Comparison of ENCODE assay signal across 8 mouse cellular contexts in genomic region chr7:19093174-19093521, GRCm38 (mm10). TPM values are rescaled to one million over a fixed set of nuclear protein-coding genes. Genes with fewer than 3 reads are reported as not detected.
DNase-seq lines count a peak whose midpoint lies in the region; ATAC-seq and TF ChIP-seq lines count a peak whose summit lies in the region.

No protein-coding gene starts in this region.

- no peaks in the 10 kb centered on the region for H3K9me3 ChIP-seq in intestine, postnatal 0 days (ENCODE audit: control insufficient read depth)
- H3K9me3 ChIP-seq in limb, embryonic 12.5 days = no peaks in the 10 kb centered on the region
- H3K9me3 ChIP-seq in midbrain, embryonic 13.5 days = no peaks in the 10 kb centered on the region

- H3K27me3 ChIP-seq in intestine, postnatal 0 days (replicated peaks; ENCODE audit: control insufficient read depth, insufficient read depth, low read length) = no peaks in the 10 kb centered on the region
- H3K27me3 ChIP-seq in limb, embryonic 12.5 days = peaks cover 18% of the 10 kb centered on the region
- peaks cover 38% of the 10 kb centered on the region for H3K27me3 ChIP-seq in midbrain, embryonic 13.5 days

- peak; percentile 72 for DNase-seq in left cerebral cortex, adult 11 months (ENCODE audit: low spot score)
- DNase-seq in left cerebral cortex, adult 8-10 months (ENCODE audit: low spot score in 2 of 2) = no peak
- DNase-seq in embryo, embryonic 9.5 days (ENCODE audit: extremely low spot score) = peak; percentile 89
- peak; percentile 98 for DNase-seq in heart, adult 11 months
- DNase-seq in spleen, adult 18-20 months = peak; percentile 79 to 89

- no peak overlapping the region for H3K9ac ChIP-seq in intestine, postnatal 0 days (ENCODE audit: low read depth, low read length)
- H3K9ac ChIP-seq in limb, embryonic 12.5 days (replicated peaks) = peak overlapping the region; percentile 66
- no peak overlapping the region for H3K9ac ChIP-seq in midbrain, embryonic 13.5 days (replicated peaks)

- H3K36me3 ChIP-seq in intestine, postnatal 0 days (ENCODE audit: control insufficient read depth, insufficient read depth) = peaks cover 7% of the 10 kb centered on the region; the same call in 1 of the 2 replicates
- H3K36me3 ChIP-seq in limb, embryonic 12.5 days = peaks cover 45% of the 10 kb centered on the region
- H3K36me3 ChIP-seq in midbrain, embryonic 13.5 days = peaks cover 35% of the 10 kb centered on the region

- WGBS in intestine, postnatal 0 days = under 1% methylated on average over 13 of the region's 15 CpGs
- WGBS in limb, embryonic 12.5 days = 0% methylated on average over 14 of the region's 15 CpGs
- WGBS in midbrain, embryonic 13.5 days = 2% methylated on average over 9 of the region's 15 CpGs

- ATAC-seq in intestine, postnatal 0 days = peak; percentile 52
- peak; percentile 11 for ATAC-seq in limb, embryonic 12.5 days (ENCODE audit: insufficient number of reproducible peaks, insufficient read depth, low FRiP score, low TSS enrichment, low read depth)
- peak; percentile 44 for ATAC-seq in midbrain, embryonic 13.5 days

- H3K4me2 ChIP-seq in intestine, postnatal 0 days (replicated peaks; ENCODE audit: low read depth) = peak overlapping the region; percentile 95
- peak overlapping the region; percentile 92 for H3K4me2 ChIP-seq in limb, embryonic 12.5 days
- H3K4me2 ChIP-seq in midbrain, embryonic 13.5 days (replicated peaks) = peak overlapping the region; percentile 98

- peaks cover 6% of the 10 kb centered on the region for H3K4me1 ChIP-seq in intestine, postnatal 0 days (replicated peaks; ENCODE audit: control insufficient read depth, insufficient read depth, low read length)
- peaks cover 43% of the 10 kb centered on the region for H3K4me1 ChIP-seq in limb, embryonic 12.5 days (replicated peaks)
- peaks cover 55% of the 10 kb centered on the region for H3K4me1 ChIP-seq in midbrain, embryonic 13.5 days (replicated peaks)

- peak overlapping the region; percentile 63 for H3K4me3 ChIP-seq in intestine, postnatal 0 days (ENCODE audit: low read depth, low read length)
- H3K4me3 ChIP-seq in limb, embryonic 12.5 days (replicated peaks) = peak overlapping the region; percentile 85
- peak overlapping the region; percentile 63 for H3K4me3 ChIP-seq in midbrain, embryonic 13.5 days (replicated peaks)

- no peak overlapping the region for H3K27ac ChIP-seq in intestine, postnatal 0 days (ENCODE audit: low read depth, low read length)
- peak overlapping the region; percentile 94 for H3K27ac ChIP-seq in limb, embryonic 12.5 days
- peak overlapping the region; percentile 82 for H3K27ac ChIP-seq in midbrain, embryonic 13.5 days

- TF ChIP-seq CTCF in intestine, postnatal 0 days (IDR thresholded peaks at IDR 0.05; ENCODE audit: low read depth) = peak; percentile 92

RNA-seq across cellular contexts. Expression of gene Six5, which starts 1.2 kb away (rescaled TPM):
- 1 to 10 TPM; 2.0 to 2.5 (median 2.3) TPM for total RNA-seq in left cerebral cortex, adult 8-10 months (2022)
- 4.6 and 5.1 TPM in 2 replicates for polyA plus RNA-seq in intestine, postnatal 0 days (2015; fragmentation: Nextera tagmentation; extraction: Ambion mirVana)
- 11.2 and 12.5 TPM in 2 replicates for polyA plus RNA-seq in limb, embryonic 12.5 days (2016; fragmentation: Nextera tagmentation; extraction: Ambion mirVana)
- 2.7 and 3.2 TPM in 2 replicates for polyA plus RNA-seq in midbrain, embryonic 13.5 days (2015; fragmentation: Nextera tagmentation; extraction: Ambion mirVana)

RNA-seq across cellular contexts. Expression of gene Dmpk, which starts 9.5 kb away (rescaled TPM):
- 10 to 100 TPM; 25.0 to 39.7 (median 31.6) TPM for total RNA-seq in left cerebral cortex, adult 8-10 months (2022)
- polyA plus RNA-seq in intestine, postnatal 0 days (2015; fragmentation: Nextera tagmentation; extraction: Ambion mirVana) = 50.8 and 60.4 TPM in 2 replicates
- 17.7 and 18.9 TPM in 2 replicates for polyA plus RNA-seq in limb, embryonic 12.5 days (2016; fragmentation: Nextera tagmentation; extraction: Ambion mirVana)
- polyA plus RNA-seq in midbrain, embryonic 13.5 days (2015; fragmentation: Nextera tagmentation; extraction: Ambion mirVana) = 8.8 and 15.6 TPM in 2 replicates

RNA-seq across cellular contexts. Expression of gene Dmwd, which starts 17.1 kb away (rescaled TPM):
- total RNA-seq in left cerebral cortex, adult 8-10 months (2022) = 100 to 1,000 TPM; 139 to 148 (median 143) TPM
- 4.7 and 5.4 TPM in 2 replicates for polyA plus RNA-seq in intestine, postnatal 0 days (2015; fragmentation: Nextera tagmentation; extraction: Ambion mirVana)
- polyA plus RNA-seq in limb, embryonic 12.5 days (2016; fragmentation: Nextera tagmentation; extraction: Ambion mirVana) = 17.9 and 21.6 TPM in 2 replicates
- polyA plus RNA-seq in midbrain, embryonic 13.5 days (2015; fragmentation: Nextera tagmentation; extraction: Ambion mirVana) = 25.3 TPM in 2 replicates

RNA-seq across cellular contexts. Expression of gene Gm4969, which starts 25.0 kb away (rescaled TPM):
- under 1 TPM in 3 of 4 experiments, not detected in 1; 0.37 to 0.68 (median 0.48) TPM for total RNA-seq in left cerebral cortex, adult 8-10 months (2022)
- polyA plus RNA-seq in intestine, postnatal 0 days (2015; fragmentation: Nextera tagmentation; extraction: Ambion mirVana) = 0.38 and 0.39 TPM in 2 replicates
- polyA plus RNA-seq in limb, embryonic 12.5 days (2016; fragmentation: Nextera tagmentation; extraction: Ambion mirVana) = 3.3 and 3.5 TPM in 2 replicates
- polyA plus RNA-seq in midbrain, embryonic 13.5 days (2015; fragmentation: Nextera tagmentation; extraction: Ambion mirVana) = 1.6 and 1.9 TPM in 2 replicates

RNA-seq across cellular contexts. Expression of gene Fbxo46, which starts 26.5 kb away (rescaled TPM):
- 10 to 100 TPM; 13.2 to 15.7 (median 14.2) TPM for total RNA-seq in left cerebral cortex, adult 8-10 months (2022)
- 4.8 and 5.1 TPM in 2 replicates for polyA plus RNA-seq in intestine, postnatal 0 days (2015; fragmentation: Nextera tagmentation; extraction: Ambion mirVana)
- polyA plus RNA-seq in limb, embryonic 12.5 days (2016; fragmentation: Nextera tagmentation; extraction: Ambion mirVana) = 19.3 and 19.6 TPM in 2 replicates
- polyA plus RNA-seq in midbrain, embryonic 13.5 days (2015; fragmentation: Nextera tagmentation; extraction: Ambion mirVana) = 19.6 and 20.6 TPM in 2 replicates

Comparison
In these comparisons a context has a peak if more than half of its experiments do, and no peak if none do; other contexts are left out.
1. DNase-seq: peak in left cerebral cortex, adult 11 months (single experiment), embryo, embryonic 9.5 days (single experiment), heart, adult 11 months (single experiment) and spleen, adult 18-20 months (2 of 2); none in left cerebral cortex, adult 8-10 months (0 of 2).
2. Peak in every context shown above with its lines, with median percentiles within 50 percentile points of each other: ATAC-seq, H3K4me2 ChIP-seq and H3K4me3 ChIP-seq.